Mouse (Mus musculus): ENCODE measurements around the gene Plscr4.
A peak's percentile ranks its signal among the peaks of the same experiment; 100 is the strongest.

Plscr4 gene

GRCm38 (mm10) chr9:92457261-92458058, at the start of gene Plscr4:
Plscr4 (plus strand) TSS chr9:92457373.
- no peak for DNase-seq (ENCODE audit: low spot score)

DNA sequence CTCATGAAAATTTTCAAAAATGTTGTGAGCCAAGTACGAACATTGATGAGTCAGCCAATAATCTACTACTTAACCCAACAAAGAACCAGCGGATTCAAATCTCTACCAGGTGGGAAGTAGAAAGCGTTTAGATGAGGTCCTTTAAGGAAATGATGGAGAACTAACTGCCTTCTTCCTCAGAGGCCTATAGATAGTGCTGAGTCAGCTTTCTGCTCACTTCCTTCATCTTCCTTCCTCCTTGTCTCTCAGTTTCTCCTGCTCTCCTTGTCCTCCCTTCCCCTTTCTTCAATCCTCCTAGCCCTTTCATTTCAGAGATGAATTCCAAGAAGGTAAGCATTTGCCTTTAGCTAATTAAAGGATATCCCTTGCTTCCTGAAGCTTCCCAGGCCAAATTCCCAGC, 46.9 kb upstream of the Plscr4 start:
- no peak for DNase-seq (ENCODE audit: low spot score)

DNA sequence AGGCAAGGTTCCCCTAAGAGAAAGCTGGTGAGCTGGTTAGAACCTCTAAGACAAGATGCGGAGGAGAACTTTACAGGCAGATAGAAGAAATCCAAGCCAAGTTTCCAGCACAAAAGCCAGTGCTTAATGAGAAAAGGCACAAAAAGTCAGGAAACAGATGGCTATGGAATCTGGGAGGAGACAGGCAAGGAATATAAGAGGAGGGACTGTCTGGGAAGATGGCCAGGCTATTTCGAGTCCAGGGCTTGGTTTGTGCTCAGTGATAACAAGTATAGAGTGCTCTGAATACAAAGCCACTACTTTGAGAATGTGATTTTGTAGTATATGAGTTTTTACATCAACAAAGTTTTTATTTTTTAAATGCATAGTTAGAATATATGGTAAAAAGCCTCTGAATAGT, 45.1 kb upstream of the Plscr4 start:
- DNase-seq (ENCODE audit: low spot score): no peak

DNA sequence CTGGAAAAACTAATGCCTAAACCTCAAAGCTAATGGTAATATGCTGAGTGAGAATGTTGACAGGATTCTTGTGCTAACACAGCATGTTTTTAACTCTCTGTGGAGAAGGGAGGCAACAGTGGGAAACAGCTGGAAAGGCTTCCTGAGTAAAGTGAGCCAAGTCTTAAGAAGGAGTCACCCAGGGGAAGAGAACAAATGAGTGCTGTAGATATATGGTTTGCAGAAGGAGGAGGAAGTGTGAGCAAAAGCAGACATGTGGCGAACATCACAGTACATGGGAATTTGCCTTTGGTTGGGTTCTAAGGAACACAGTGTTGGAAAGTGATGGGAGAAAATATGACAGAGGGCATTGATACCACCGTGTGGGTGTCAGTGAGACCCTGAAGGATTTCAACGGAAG, 43.5 kb upstream of the Plscr4 start:
- no peak for DNase-seq (ENCODE audit: low spot score)

GRCm38 (mm10) chr9:92437781-92438180, 19.4 kb upstream of the Plscr4 start:
- no peak for DNase-seq (ENCODE audit: low spot score)

- DNase-seq (ENCODE audit: low spot score): no peak
Measured at GRCm38 (mm10) chr9:92441468-92441867, 15.7 kb upstream of the Plscr4 start.

DNA sequence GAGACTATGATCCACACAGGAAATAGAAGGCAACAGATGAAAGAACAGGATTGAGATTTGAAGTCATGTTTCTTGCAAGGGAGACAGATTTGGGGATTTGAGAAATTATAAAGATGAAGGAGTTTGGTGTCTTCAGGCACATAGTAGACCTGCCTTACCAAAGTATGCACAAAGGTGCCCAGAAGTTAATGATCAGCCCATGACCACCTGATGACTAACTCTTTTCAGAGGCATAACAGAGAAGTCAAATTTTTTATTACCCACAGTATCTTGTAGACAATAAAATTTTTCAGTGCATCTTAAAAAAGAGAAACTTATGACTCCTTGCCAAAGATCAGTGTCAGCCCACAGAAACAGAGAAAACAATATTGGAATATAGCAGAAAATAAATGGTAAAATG, 12.6 kb upstream of the Plscr4 start:
- DNase-seq (ENCODE audit: low spot score): no peak

DNA sequence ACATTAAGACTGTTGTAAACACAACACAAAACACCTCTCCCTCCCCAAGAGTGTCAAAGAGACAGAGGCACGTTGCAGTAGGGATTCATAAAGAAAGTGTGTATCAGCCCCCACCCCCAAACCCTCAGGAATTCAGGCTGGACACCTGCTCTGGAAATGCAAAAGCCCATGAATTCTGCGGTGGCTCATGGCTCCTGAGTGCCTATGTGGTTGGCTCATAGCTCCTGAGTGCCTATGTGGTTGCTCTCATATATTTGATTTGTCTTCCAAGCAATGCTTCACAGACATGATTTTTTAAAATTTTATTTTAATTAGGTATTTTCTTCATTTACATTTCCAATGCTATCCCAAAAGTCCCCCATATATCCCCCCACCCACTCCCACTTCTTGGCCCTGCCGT, 568 bp upstream of the Plscr4 start:
- no peak for DNase-seq (ENCODE audit: low spot score)

GRCm38 (mm10) chr9:92458059-92458402, 858 bp downstream of the Plscr4 start:
- DNase-seq (ENCODE audit: low spot score): no peak

DNA sequence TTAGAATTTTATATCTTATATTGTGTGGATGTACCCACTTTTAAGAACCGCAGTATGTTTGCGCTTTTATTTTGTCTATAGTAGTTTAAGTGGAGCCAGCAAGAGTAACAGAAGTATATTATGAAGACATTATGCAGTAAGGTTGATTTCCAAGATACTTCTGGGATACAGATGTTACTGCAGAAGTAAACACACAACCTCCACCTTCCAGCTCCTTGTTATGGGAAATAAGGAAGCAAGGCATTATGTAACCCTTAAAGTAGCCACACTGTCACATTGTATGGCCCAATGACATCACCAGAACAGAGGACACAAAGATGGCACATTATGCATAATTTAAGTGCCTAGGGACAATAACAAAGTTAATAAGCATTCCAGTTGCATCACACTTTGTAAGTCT, 1.2 kb downstream of the Plscr4 start:
- DNase-seq (ENCODE audit: low spot score): no peak

GRCm38 (mm10) chr9:92467724-92468123, 10.6 kb downstream of the Plscr4 start:
- DNase-seq (ENCODE audit: low spot score): no peak

- no peak for DNase-seq (ENCODE audit: low spot score)
Measured at GRCm38 (mm10) chr9:92472256-92472855, 15.2 kb downstream of the Plscr4 start.

GRCm38 (mm10) chr9:92473178-92473577, 16.0 kb downstream of the Plscr4 start:
- DNase-seq (ENCODE audit: low spot score): no peak

DNA sequence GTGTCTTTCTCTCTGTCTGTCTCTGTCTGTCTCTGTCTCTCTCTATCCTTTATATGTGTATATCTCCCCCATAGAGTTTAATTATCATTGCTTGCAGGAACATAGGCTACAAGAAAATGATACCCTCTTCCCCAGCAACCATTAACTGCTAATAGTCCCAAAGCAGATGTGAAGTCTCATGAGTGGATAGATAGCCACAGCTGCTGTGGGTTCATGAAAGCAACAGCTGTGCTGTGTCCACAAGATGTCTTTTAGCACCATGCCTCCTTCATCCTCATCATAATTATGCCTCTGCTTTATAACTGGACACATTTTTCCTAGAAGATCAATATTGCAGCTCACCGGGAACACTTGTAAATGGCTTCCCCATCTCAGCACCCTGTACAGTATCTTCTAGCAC, 17.1 kb downstream of the Plscr4 start:
- DNase-seq (ENCODE audit: low spot score): no peak

GRCm38 (mm10) chr9:92481663-92482062, 24.5 kb downstream of the Plscr4 start:
- no peak for DNase-seq (ENCODE audit: low spot score)

DNA sequence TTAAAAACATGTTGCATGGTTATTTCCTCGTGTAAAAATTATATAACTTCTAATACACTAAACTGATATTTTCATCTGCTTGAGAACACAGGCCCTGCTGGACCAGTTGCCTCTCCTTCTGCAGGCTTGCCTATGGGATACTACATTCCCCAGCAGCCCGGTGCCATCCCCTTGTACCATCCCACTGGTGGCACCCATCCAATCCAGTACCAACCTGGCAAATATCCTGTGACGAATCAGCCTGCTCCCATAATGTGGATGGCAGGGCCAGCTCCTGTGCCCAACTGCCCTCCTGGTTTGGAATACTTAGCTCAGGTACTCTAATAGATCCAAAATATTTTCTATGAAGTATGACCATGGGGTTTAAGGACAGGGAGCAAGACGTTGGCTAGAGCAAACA, 25.4 kb downstream of the Plscr4 start:
- DNase-seq (ENCODE audit: low spot score): no peak

- DNase-seq (ENCODE audit: low spot score): no peak
Measured at GRCm38 (mm10) chr9:92484710-92485267, 27.6 kb downstream of the Plscr4 start.

- no peak for DNase-seq (ENCODE audit: low spot score)
Measured at GRCm38 (mm10) chr9:92489857-92490256, 32.7 kb downstream of the Plscr4 start.

DNA sequence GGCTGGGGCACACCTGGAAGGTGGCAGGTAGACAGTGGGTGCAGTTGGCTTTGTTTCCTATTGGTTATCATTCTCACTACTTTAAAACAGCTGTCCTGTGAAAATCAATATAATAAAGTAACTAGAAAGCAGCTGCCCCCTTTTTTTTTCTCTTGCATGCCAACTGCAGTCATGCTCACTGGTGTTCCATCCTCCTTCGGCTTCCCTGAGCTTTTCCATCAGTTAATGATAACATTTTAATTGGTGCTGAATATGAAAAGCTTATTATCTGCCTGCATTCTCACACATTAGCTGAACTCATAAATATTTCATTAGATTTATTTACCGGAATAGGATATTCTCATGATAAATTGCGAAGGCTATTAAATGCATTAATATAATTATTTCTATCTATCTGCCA, 33.1 kb downstream of the Plscr4 start:
- no peak for DNase-seq (ENCODE audit: low spot score)

DNA sequence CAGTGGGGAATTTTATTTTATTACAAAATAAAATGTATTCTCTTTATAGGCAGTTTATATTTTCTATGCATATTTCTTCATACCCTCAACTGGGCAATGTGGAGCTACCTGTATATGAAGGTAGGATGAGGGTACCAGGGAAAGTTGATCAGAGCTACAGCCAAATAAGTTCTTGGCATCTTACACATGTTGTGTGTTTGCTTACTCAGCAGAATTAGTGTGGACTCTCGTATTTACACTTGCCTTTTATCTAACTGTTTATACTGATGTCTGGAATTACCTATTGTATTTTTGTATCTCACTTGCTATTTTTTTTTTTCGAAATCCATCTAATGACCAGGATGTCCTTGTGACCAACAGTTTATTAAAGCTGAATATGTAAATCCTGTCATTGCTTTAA, 34.1 kb downstream of the Plscr4 start:
- no peak for DNase-seq (ENCODE audit: low spot score)

- DNase-seq (ENCODE audit: low spot score): peak; percentile 30
Measured at GRCm38 (mm10) chr9:92499710-92500410, 42.7 kb downstream of the Plscr4 start.

DNA sequence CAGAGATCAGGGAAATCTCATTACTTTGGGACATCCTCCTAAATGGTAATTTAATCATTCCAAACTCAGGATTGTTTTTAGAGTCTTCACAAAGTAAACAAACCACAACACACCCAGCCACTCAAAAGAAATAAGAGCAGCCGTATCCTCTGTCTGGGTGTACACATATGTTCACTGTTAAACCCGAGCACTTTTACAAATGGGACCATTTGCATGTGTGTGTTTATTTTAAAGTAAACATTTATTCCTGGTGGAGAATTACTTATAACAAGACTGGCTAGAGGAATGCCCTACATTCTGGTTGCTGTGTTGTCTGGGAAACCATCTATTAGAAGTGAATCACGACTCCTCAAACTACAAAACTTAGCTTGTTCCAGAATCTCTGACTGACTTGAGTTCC, 47.1 kb downstream of the Plscr4 start:
- DNase-seq (ENCODE audit: low spot score): no peak

- DNase-seq (ENCODE audit: low spot score): no peak
Measured at GRCm38 (mm10) chr9:92504889-92505288, 47.7 kb downstream of the Plscr4 start.
